Mouse (Mus musculus) kidney, embryonic 16.5 days (tissue): Measurements from ENCODE around the gene Cyb561d2. TPM values are rescaled to one million over a fixed set of nuclear protein-coding genes. Genes with fewer than 3 reads are reported as not detected.
"Not testable (repeated sequence)": the region's sequence is repeated elsewhere in the genome, so short reads cannot be mapped to it uniquely, and the experiment has no call there.

ENCODE experiments used
- ATAC-seq: fragments of 200-750 bp; cut with Nextera tagmentation; 2 replicates; pipeline ENCODE4 v1.8.0; 2017; ENCODE audit warnings: moderate TSS enrichment; ENCODE audit not compliant: low FRiP score, low TSS enrichment
- H3K27ac ChIP-seq: fragments of 300-500 bp; sonication (generic); 2 replicates; pipeline ENCODE4 v1.5.1; 2014; ENCODE audit warnings: low read length
- H3K27me3 ChIP-seq: fragments of 300-500 bp; sonication (generic); 2 replicates; pipeline ENCODE4 v1.6.1; 2014; ENCODE audit warnings: low read length, control low read depth, mixed read lengths; ENCODE audit not compliant: insufficient read depth
- H3K36me3 ChIP-seq: fragments of 300-500 bp; sonication (generic); 2 replicates; pipeline ENCODE4 v1.6.1; 2014; ENCODE audit warnings: low read length, control low read depth, mixed read lengths; ENCODE audit not compliant: insufficient read depth
- H3K4me1 ChIP-seq: fragments of 300-500 bp; sonication (generic); 2 replicates; pipeline ENCODE4 v1.6.1; 2014; ENCODE audit warnings: low read length, control low read depth, mixed read lengths; ENCODE audit not compliant: insufficient read depth
- H3K4me2 ChIP-seq: fragments of 300-500 bp; sonication (generic); replicated peaks from 2 replicates; pipeline ENCODE4 v1.6.1; 2014; ENCODE audit warnings: low read depth, low read length
- H3K4me3 ChIP-seq: fragments of 300-500 bp; sonication (generic); 2 replicates; pipeline ENCODE4 v1.5.1; 2014; ENCODE audit warnings: mild to moderate bottlenecking, low read length
- H3K9ac ChIP-seq: fragments of 300-500 bp; sonication (generic); replicated peaks from 2 replicates; pipeline ENCODE4 v1.6.1; 2014; ENCODE audit warnings: low read length
- H3K9me3 ChIP-seq: fragments of 300-500 bp; sonication (generic); 2 replicates; pipeline ENCODE4 v1.6.1; 2016; ENCODE audit warnings: low read length, control low read depth
- WGBS: fragments of 180-500 bp; shearing (Covaris S2); extraction: QIAGEN DNeasy Blood & Tissue Kit; methylation state at CpG from one replicate; pipeline ENCODE4 v1.1.7; 2014; 5-methylcytosine and 5-hydroxymethylcytosine counted together
- polyA plus RNA-seq: library from polyadenylated mRNA; unstranded; fragments of >200 nt; fragmentation: Nextera tagmentation; extraction: Ambion mirVana; gene quantifications from 2 replicates; pipeline ENCODE4 v1.2.1, GENCODE M21; 2015

Gene Cyb561d2
- polyA plus RNA-seq, 1 experiment from 2014 or later: 39.0 TPM

- Histone ChIP-seq H3K4me2 (peak overlapping the region; percentile 26), H3K4me1 (peaks cover 48% of the 10 kb centered on the region), H3K36me3 (peaks cover 27% of the 10 kb centered on the region), H3K4me3 (peak overlapping the region; percentile 22; the same call in 1 of the 2 replicates), H3K9ac (0 out of 2 replicates have a peak overlapping the region, but pooled peaks have one; percentile 33)
- 53% methylated on average over 5 of the region's 5 CpGs for WGBS
- not testable (repeated sequence) for ATAC-seq, H3K9me3 ChIP-seq, H3K27ac ChIP-seq, H3K27me3 ChIP-seq
Measured at GRCm38 (mm10) chr9:107565556-107565955, 23.6 kb upstream of the Cyb561d2 start.

- ATAC-seq: peak; percentile 96
- no peaks in the 10 kb centered on the region for H3K27me3 ChIP-seq
- peak within 1 kb of the TSS; percentile 67; the same call in 1 of the 2 replicates for H3K27ac ChIP-seq
- peak within 1 kb of the TSS; percentile 87 for H3K4me2 ChIP-seq
- H3K4me1 ChIP-seq: peaks cover 37% of the 10 kb centered on the region
- peaks cover 48% of the 10 kb centered on the region for H3K36me3 ChIP-seq
- H3K9ac ChIP-seq: peak within 1 kb of the TSS; percentile 79
- no peaks in the 10 kb centered on the region for H3K9me3 ChIP-seq
- under 1% methylated on average over 46 of the region's 46 CpGs for WGBS
- peak within 1 kb of the TSS; percentile 90 for H3K4me3 ChIP-seq
Measured at GRCm38 (mm10) chr9:107563029-107563581, 21.1 kb upstream of the Cyb561d2 start, which contains the start of gene Tusc2. TSS of gene Tusc2 (plus strand) at chr9:107563255.

- peak overlapping the region; percentile 95 for H3K4me2 ChIP-seq
- no peaks in the 10 kb centered on the region for H3K27me3 ChIP-seq
- no peak overlapping the region for H3K27ac ChIP-seq
- WGBS: 72% methylated on average over 3 of the region's 3 CpGs
- ATAC-seq: no peak
- peaks cover 42% of the 10 kb centered on the region for H3K4me1 ChIP-seq
- H3K9ac ChIP-seq: peak overlapping the region; percentile 90
- H3K4me3 ChIP-seq: peak overlapping the region; percentile 81
- peaks cover 41% of the 10 kb centered on the region for H3K36me3 ChIP-seq
- H3K9me3 ChIP-seq: no peaks in the 10 kb centered on the region
Measured at GRCm38 (mm10) chr9:107556346-107556745, 14.4 kb upstream of the Cyb561d2 start.

- Histone ChIP-seq H3K27me3 (no peaks in the 10 kb centered on the region), H3K9ac (peak overlapping the region; percentile 90), H3K4me3 (peak overlapping the region; percentile 81), H3K4me1 (peaks cover 48% of the 10 kb centered on the region), H3K36me3 (peaks cover 34% of the 10 kb centered on the region), H3K4me2 (peak overlapping the region; percentile 95), H3K9me3 (no peaks in the 10 kb centered on the region), H3K27ac (peak overlapping the region; percentile 99)
- WGBS: 34% methylated on average over 2 of the region's 2 CpGs
- no peak for ATAC-seq
Measured at GRCm38 (mm10) chr9:107555701-107556100, 13.7 kb upstream of the Cyb561d2 start.

- Histone ChIP-seq H3K27ac (peak overlapping the region; percentile 99), H3K4me1 (peaks cover 54% of the 10 kb centered on the region), H3K4me3 (peak overlapping the region; percentile 81), H3K4me2 (peak overlapping the region; percentile 95), H3K36me3 (peaks cover 29% of the 10 kb centered on the region), H3K27me3 (no peaks in the 10 kb centered on the region), H3K9ac (peak overlapping the region; percentile 90), H3K9me3 (no peaks in the 10 kb centered on the region)
- under 1% methylated on average over 23 of the region's 23 CpGs for WGBS
- peak; percentile 33 for ATAC-seq
Measured at GRCm38 (mm10) chr9:107555031-107555457, 13.1 kb upstream of the Cyb561d2 start.

GRCm38 (mm10) chr9:107554319-107554825 lies 12.4 kb upstream of the Cyb561d2 start:
- Histone ChIP-seq H3K9me3 (no peaks in the 10 kb centered on the region), H3K27me3 (no peaks in the 10 kb centered on the region), H3K4me3 (peak overlapping the region; percentile 81), H3K36me3 (peaks cover 22% of the 10 kb centered on the region), H3K4me2 (peak overlapping the region; percentile 95), H3K27ac (peak overlapping the region; percentile 99), H3K9ac (peak overlapping the region; percentile 90), H3K4me1 (peaks cover 54% of the 10 kb centered on the region)
- WGBS: 0% methylated on average over 52 of the region's 53 CpGs
- peak; percentile 87 for ATAC-seq

GRCm38 (mm10) chr9:107553541-107554318 lies 11.7 kb upstream of the Cyb561d2 start:
- Histone ChIP-seq H3K27me3 (no peaks in the 10 kb centered on the region), H3K9me3 (no peaks in the 10 kb centered on the region), H3K27ac (peak overlapping the region; percentile 99), H3K4me1 (peaks cover 56% of the 10 kb centered on the region), H3K36me3 (peaks cover 16% of the 10 kb centered on the region), H3K4me2 (peak overlapping the region; percentile 95), H3K9ac (peak overlapping the region; percentile 83), H3K4me3 (peak overlapping the region; percentile 81)
- WGBS: under 1% methylated on average over 37 of the region's 37 CpGs
- ATAC-seq: peak; percentile 37

- Histone ChIP-seq H3K4me2 (peak overlapping the region; percentile 95), H3K4me3 (peak overlapping the region; percentile 81), H3K9me3 (no peaks in the 10 kb centered on the region), H3K4me1 (peaks cover 56% of the 10 kb centered on the region), H3K36me3 (peaks cover 7% of the 10 kb centered on the region), H3K27ac (peak overlapping the region; percentile 99), H3K27me3 (no peaks in the 10 kb centered on the region), H3K9ac (peak overlapping the region; percentile 83)
- ATAC-seq: no peak
- 66% methylated on average over 5 of the region's 5 CpGs for WGBS
Measured at GRCm38 (mm10) chr9:107552690-107553393, 10.8 kb upstream of the Cyb561d2 start.

- peak overlapping the region; percentile 62 for H3K4me3 ChIP-seq
- H3K9ac ChIP-seq: peak overlapping the region; percentile 87
- no peaks in the 10 kb centered on the region for H3K36me3 ChIP-seq
- WGBS: 8% methylated on average over 8 of the region's 8 CpGs
- H3K4me2 ChIP-seq: peak overlapping the region; percentile 95
- H3K27me3 ChIP-seq: no peaks in the 10 kb centered on the region
- ATAC-seq: no peak
- H3K4me1 ChIP-seq: peaks cover 62% of the 10 kb centered on the region
- H3K9me3 ChIP-seq: no peaks in the 10 kb centered on the region
- H3K27ac ChIP-seq: peak overlapping the region; percentile 57
Measured at GRCm38 (mm10) chr9:107551890-107552355, 9.9 kb upstream of the Cyb561d2 start.
